Mouse (Mus musculus) stomach, postnatal 0 days (tissue): ENCODE data around the gene Bmp7.

Experiments used
- CTCF ChIP-seq: IDR thresholded peaks from 2 replicates; pipeline ENCODE4 v1.5.1; 2016; ENCODE audit warnings: antibody characterized with exemption, low read depth, mild to moderate bottlenecking, moderate library complexity
- EP300 ChIP-seq: optimal IDR thresholded peaks from 2 replicates; pipeline ENCODE3; 2016; ENCODE audit warnings: antibody characterized with exemption

DNA sequence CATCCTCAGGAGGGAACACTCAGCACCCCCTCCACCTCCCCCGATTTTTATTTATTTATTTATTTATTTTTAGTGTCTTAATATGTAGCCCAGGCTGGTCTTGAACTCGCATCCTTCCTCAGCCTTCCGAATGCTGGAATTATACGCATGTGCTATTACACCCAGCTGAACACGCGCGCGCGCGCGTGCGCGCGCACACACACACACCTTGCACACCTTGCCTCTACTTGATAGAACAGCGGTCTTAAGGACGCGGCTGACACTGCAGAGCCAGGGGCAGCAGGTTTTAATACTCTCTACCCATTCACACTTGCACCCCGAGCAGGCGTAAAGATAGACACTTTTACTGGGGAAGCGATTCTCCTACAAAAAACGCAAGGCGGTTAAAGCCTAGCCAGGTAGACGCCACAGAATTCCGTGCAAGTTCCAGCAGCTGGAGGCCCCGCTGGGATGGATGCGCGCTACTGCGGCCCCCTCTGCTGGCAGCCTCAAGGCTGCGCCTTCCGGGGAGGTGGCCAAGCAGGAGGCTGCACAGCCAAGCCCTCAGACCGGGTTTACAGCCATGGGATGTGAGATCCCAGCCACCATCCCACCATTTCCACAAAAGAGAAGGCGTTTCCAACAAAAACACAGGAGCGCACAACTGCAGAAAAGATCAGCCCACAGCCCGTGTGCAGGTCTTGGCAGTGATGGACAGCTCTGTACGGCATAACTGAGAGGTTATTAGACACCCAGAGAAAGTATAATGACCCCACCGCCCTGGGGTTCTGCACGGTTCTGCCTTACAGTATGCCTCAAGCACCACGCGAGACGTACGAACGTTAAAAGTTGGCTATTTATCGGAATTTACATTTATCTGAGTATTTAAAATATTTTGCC lies 115.0 kb downstream of the Bmp7 start:
- TF ChIP-seq CTCF (peak; percentile 89), EP300 (no peak)
